Mouse (Mus musculus): ENCODE measurements around the gene Csnk1g2. TPM values are rescaled to one million over a fixed set of nuclear protein-coding genes. Genes with fewer than 3 reads are reported as not detected.
A peak's percentile ranks its signal among the peaks of the same experiment; 100 is the strongest.

Gene Csnk1g2
- polyA plus RNA-seq (2012; rRNA removed): 252 and 270 TPM in 2 replicates

DNA sequence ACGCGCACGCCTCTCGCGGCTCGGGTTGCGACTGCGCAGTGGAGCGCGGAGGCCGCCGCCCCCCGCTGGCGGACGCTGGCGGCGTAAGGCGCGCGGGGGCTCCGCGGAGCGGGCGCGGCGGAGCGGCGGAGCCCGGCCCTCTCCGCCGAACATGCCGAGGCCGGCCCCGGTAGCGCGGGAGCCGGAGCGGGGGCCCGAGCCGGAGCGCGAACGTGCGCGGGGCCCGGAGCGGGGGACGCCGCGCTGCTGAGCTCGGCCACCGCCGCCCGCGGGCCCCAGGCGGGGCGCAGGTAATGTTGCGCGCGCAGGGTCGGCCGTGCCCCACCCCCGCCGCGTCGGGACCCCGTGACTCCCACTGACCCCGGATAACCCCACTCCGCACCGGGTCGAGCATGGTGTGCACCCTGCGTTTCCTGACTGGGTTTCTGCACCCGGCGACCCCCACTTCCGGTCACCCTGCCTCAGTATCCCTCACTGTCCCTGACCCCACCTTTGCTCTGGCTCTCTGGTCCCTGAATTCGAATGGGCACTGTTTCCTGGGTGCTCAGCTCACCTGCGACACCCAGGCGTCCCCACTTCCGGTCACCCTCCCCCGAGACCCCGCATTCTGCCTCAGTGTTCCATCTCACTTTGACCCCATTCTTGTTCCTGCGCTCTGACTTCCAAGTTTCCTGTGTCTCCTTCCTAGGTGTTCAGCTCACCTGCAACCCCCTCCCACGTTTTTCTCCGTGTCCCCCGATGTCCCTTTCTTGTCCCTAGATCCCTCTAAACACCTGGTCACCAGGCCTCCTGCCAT, at the start of gene Csnk1g2:
Gene Csnk1g2 (plus strand): TSS at position 178 of the 796 bp plus-strand sequence.
- peak; percentile 44 to 45 for DNase-seq (ENCODE audit: extremely low spot score in 1 of 2, low spot score in 1 of 2)

DNA sequence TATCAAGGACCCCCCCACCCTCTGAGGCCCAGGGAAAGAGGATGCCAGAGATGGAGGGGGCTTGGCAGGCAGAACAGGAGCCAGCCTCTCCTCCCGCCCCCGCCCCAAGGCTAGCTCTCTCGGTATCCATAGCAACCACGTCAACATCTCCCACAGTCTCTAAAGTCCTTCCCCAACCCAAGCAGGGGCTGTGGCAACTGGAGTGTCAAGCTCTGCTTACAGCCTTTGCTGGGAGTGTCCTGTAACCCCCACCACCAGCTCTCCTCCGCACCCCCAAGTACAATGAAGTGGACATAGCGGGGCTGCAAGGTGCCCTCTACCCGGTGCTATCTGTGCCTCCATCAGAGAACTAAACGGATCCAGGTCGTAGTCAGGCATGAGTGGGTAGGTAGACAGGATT, 48.7 kb upstream of the Csnk1g2 start:
- peak in 1 of 2 experiments; percentile 77 for DNase-seq (ENCODE audit: extremely low spot score in 1 of 2, low spot score in 1 of 2)

DNA sequence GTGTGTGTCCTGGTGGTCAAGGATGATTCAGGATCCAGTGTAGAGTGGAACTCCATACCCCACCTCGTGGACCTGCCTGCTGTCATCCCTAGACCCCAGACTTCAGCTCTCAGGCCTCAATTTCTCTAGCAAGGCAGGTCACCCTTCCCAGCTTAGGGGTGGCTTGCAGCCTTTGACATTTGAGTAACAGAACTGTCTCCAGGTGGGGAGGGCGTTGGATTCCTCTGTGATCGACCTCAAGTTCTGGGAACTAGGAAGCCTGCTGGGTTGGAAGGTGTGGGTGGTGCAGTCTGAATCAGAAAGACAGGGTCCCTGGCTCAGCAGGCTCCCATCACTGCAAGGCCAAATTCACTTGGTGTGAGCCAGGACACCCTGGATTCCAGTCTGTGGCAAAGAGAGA, 47.7 kb upstream of the Csnk1g2 start:
- peak in 1 of 2 experiments; percentile 52 for DNase-seq (ENCODE audit: extremely low spot score in 1 of 2, low spot score in 1 of 2)

DNA sequence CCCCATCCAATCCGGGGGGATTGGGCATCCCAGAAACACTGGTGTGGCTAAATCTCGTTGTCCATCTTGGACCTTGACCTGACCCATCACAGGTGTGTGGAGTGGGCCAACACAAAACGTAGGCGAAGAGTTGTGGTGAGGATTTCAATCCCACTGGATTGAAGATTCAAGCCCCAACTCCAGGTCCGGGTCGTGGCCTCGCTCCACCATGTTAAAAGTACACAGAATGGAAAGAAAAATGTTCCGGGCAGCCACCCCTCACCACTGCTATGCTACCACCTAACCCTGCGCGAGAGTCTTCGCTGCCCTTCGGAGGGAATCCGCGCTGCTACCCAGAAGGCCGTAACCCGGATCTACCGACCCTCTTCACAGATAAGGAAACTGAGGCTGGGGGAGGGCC, 46.7 kb upstream of the Csnk1g2 start:
- no peak for DNase-seq (ENCODE audit: extremely low spot score in 1 of 2, low spot score in 1 of 2)

DNA sequence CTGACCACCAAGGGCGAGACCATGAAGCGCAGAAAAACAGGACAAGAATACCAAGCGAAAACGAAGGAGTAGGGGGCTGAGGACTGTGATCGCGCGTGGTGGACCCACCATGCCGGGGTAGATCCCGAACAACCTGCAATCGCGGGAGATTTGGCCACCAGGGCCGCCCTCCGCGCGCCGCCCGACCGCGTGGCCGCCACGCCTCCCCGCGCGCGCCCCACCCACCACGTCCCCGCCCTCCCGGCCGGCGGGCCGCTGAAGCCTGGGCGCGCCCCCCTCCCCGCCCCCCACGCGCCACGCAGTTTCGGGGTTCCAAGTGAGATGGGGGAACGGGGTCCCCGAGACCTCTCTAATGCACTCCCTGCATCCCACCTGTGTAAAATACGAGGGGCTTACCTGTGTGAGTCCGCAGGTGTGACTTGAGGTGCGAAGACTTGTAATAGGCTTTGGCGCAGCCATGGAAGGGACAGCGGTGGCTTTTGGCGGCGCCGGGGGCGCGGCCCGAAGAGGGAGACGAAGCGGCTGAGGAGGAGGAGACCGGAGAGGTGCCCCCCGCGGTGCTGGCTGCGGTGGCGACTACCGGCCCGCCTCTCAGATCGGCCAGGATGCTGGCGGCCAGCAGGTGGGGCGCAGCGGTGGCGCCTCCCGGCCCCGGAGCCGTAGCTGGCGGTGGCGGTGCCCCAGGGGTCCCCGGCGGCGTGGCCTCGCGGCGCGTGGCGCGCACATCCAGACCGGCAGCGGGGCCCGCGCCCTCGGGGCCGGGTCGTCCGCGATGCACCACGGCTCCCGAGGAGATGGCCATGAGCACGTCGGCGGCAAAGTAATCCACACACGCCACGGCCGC, 46.1 kb upstream of the Csnk1g2 start:
- DNase-seq (ENCODE audit: extremely low spot score in 1 of 2, low spot score in 1 of 2): peak in 1 of 2 experiments; percentile 49

DNA sequence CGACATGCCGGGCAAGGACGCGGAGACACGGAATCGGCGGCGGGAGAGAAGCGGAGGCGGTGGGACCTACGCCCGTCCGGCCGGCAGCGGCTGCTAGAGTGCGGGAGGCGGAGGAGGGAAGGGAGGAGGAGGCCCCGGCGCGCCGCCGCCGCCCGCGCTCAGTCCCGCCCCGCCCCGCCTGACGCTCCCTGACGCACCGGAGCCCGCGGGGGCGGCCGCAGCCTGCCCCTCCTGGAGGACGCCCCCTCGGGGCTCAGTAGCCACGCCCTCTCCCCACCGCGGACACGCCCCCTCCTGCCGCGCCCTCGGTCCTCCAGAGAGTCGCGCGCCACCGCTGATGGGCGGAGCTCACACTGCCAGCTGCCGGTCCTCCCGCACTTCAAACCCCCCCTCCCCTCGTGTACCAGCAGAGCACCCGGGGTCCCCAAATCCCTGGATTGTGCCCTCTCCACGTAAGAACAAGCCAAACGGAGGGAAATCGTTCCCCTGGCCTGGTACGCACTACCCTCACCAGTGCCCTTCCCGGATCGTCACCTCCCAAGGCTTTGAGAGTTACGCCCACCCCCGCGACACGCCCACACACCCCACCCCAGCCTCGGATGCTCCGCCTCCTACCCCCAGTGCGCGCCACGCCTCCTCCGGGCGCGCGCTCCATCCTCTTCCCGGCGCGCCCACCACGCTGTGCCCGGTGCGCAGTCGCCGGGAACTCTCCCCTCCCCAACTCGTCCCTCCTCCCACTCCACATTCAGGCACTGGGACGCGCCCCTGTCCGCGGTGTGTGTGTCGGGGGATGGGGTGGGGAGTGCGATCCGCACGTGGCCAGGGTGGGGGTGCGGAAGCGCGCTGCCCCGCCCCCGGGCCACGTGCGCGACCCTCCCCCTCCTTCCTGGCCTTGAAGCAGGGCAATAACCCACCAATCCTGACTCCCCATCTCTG, 45.2 kb upstream of the Csnk1g2 start, which contains the start of gene Klf16:
Gene Klf16 (minus strand): TSS at position 127 of the 936 bp plus-strand sequence.
- peak; percentile 90 to 94 for DNase-seq (ENCODE audit: extremely low spot score in 1 of 2, low spot score in 1 of 2)

DNA sequence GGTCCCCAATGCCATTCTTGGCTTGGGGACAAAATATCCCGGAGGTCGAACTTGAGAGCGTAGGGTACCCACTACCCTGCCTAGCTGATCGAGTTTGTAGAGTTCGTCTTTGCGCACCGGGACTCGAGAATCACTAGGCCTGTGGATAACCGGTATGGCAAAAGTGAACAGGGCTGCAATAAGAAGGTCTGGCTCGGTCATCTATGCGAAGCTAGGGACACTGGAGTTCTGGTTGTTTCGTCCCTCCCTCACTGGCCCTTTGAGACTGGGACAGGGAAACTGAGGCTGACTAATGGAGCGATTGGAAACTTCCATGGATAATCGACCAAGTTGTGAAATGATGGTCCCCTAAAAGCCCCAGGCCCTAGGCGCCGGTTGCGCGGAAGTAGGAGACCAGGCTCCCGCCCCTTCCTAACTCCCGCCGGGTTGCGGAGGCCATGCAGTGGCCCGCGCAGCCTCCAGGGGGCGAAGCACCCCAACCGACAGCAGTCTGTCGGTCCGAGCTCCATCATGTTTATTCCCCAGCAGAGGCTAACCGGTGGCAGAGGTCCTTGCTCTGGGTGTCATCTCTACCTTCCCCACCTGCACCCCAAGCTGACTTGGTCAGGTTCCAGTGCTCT, 44.4 kb upstream of the Csnk1g2 start:
- DNase-seq (ENCODE audit: extremely low spot score in 1 of 2, low spot score in 1 of 2): peak in 1 of 2 experiments; percentile 67

DNA sequence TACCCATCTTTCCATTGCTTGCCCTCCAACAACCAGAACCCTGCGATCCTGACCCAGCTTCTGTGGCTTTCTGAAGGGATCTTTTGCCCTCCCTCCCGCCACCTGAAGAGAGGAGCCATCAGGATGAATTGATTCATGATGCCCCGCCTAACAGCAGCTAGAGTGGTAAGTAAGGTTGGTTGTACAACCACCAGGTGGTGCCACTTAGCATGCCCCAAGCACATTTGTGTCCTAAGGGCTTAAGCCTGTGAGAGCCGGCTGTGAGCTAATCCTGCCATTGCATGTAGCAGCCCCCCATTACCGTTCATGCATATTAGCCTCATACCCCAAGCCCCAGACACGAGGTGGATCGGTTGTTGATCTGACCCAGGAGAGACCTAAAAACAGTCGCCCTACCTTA, 43.7 kb upstream of the Csnk1g2 start:
- DNase-seq (ENCODE audit: extremely low spot score in 1 of 2, low spot score in 1 of 2): peak in 1 of 2 experiments; percentile 64

DNA sequence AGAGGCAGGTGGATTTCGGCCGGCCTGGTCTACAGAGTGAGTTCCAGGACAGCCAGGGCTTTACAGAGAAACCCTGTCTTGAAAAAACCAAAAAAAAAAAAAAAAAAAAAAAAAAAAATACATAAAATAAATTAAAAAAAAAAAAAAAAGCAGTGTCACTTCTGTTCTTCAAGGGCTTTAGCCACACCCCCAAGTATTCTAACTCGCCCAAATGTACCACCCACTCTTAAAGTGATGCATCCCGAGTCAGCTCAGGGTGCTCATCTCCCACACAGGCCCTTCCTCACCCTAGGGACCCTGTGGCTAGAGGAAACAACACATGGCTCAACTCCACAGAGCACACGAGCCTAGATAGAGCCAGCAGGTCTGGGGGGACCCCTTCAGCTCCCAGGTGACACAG, 39.6 kb upstream of the Csnk1g2 start:
- no peak for DNase-seq (ENCODE audit: extremely low spot score in 1 of 2, low spot score in 1 of 2)

DNA sequence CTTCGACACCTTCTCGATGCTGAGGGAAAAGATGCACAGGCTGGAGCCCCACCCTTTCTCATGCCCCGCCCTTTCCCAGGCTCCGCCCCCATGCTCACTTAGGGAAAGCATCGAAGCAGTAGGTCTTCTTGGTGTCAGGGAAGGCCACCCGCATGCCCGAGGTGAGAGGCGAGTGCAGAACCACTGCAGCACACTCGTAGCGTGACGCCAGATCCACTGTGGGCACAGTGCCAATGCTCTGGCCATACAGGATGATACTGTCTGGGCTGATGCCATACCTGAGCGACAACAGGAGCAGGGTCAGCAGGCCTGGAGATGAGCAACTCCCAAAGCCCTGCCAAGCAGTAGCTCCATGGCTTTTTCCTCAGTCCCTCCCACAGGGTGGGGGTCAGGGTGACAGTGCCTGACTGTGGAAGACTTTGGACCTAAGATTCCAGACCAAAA, 38.6 kb upstream of the Csnk1g2 start:
- no peak for DNase-seq (ENCODE audit: extremely low spot score in 1 of 2, low spot score in 1 of 2)

DNA sequence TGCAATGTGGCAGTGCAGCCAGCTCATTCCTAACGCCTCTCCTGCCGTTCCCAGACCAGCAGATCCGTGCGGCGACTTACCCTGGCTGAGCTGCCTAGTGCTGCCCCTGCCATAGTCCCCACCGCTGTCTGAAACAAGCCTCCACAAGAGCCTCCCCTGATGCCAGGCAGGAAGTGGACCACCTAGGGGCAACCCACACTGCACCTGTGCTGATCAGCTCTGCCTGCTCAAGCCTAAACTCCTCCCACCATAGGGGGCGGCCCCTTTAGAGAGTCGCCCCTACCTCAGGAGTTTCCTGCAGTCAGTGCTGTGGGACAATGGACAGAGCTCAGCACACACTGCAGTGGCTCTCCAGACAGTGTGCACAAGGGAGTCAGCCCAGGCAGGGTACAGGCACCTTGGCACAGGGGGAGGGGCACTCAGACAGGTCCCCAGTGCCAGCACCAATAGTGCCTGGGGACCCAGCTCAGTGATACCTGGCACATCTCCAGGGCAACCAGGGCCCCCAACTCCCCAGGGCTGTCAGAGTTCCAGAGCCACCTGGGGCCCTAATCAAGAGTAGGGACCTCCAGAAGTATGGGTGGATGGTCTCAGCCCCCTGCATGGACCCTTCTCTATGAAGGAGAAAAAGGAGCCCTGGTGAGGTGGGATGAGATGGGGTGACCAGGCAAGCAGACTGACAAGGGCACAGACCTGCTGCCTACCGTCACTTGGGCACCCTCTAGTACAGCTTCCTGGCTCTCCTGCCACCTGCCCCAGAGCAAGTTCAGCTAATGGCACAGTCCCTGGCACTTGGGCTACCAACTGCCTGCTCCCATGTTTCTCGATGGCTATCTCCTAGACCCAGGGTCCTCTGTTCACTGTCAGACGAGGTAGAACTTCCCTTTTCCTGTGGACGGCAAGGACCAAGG, 37.7 kb upstream of the Csnk1g2 start:
- DNase-seq (ENCODE audit: extremely low spot score in 1 of 2, low spot score in 1 of 2): no peak

DNA sequence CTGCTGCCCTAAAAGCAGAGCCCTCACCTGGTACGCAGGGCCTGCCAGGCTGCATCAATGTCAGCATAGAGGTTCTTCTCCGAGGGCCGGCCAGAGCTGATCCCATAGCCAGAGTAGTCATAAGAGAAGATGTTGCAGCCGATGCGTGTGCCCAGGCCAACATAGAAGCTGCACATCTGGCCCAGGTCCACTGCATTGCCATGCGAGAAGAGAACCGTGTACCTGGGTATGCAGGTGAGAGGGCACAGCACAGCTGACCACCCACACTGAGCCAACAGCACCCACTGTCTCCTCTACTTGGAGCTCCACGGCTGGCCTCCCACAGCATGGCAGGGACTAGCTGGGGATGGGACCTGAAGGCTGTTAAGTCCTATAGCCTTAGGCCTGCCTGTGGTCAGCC, 37.1 kb upstream of the Csnk1g2 start:
- DNase-seq (ENCODE audit: extremely low spot score in 1 of 2, low spot score in 1 of 2): no peak

DNA sequence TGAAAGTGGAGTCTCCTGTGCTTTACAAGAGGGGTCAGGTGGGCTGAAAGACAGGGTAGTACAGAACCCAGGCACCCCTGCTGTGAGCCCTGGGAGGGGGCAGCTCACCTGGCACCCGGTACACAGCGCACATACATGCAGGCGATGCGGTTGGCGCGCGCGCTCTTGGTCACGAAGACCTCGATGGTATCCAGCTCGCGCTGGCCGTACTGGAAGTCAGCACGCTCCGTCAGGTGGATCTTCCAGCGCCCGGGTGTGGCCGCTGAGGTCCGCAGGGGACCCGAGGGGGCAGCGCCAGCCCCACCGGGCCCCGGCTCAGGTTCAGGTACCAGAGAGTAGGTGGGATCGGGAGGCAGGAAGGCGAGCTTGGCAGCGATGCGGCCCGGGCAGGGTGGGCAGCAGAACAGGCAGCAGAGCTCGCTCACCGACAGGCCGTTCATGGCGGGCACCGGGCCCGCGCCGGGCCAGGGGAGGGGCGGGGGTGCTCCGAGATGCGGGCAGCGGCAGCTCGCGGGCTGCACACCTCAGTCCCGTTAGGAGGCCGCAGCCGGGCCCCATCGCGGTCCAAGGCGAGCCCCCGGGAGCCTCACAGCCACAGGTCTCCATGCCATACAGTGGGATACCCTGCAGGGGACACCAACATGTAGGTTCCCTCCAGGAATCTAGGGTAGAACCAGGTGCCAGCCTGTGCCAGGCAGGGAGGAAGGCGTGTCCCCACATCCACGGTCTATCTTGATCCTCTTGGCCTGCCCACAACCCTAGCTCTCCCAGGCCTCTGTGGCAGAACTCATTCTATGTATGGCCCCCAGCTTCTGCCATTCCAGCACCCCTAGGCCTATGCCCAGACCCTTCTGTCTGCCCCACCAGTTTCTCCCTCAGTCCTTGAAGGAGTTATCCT, 36.0 kb upstream of the Csnk1g2 start:
- DNase-seq (ENCODE audit: extremely low spot score in 1 of 2, low spot score in 1 of 2): no peak

DNA sequence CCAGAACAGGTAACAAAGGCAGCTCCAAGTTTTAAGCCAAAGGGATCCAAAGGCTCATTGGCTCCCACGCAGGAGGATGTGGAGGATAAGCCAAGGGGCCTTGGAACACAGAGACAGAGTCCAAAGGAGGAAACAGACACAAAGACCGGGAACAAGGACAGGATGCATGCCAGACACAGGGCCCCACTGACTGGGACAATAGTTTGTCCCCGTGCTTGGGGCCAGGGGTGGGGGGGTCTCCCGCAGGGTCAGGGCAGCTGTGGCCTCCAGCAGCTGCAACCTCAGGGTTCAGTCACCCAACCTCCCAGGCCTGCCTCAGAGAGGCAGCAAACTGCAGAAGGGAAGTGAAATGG, 35.4 kb upstream of the Csnk1g2 start:
- DNase-seq (ENCODE audit: extremely low spot score in 1 of 2, low spot score in 1 of 2): no peak

DNA sequence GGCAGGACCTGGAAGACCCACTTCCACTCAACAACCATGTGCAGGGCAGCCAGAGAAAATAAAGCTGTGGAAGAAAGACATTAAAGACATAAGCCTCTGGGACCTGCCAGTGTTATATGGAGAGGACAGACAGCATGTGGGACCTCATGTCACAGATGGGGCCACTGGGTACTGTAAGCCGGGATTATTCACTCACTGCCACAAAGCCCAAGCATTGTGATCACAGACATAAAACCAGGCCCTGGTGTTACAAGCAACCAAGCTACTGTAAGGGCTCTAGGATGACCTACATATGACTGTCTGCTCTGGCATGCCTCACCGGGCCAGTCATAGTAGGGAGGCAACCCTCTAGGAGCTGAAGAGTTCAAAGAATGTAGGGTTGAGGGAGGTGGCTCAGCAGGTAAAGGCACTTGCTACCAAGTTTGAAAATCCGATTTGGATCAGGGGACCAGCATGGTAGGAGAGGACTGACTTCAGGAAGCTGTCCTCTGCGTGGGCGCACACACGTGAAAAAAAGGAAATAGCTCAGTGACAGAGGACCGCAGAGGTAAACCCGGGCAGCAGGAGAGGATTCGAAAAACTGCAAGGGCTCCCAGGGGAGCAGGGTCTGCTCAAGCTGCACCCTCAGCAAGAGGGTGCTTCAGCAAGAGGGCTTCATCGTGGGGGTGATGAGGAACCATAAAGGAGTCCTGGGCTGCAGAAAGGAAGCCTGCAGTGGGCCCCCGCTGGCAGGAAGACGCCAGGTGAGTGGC, 33.3 kb upstream of the Csnk1g2 start:
- no peak for DNase-seq (ENCODE audit: extremely low spot score in 1 of 2, low spot score in 1 of 2)

DNA sequence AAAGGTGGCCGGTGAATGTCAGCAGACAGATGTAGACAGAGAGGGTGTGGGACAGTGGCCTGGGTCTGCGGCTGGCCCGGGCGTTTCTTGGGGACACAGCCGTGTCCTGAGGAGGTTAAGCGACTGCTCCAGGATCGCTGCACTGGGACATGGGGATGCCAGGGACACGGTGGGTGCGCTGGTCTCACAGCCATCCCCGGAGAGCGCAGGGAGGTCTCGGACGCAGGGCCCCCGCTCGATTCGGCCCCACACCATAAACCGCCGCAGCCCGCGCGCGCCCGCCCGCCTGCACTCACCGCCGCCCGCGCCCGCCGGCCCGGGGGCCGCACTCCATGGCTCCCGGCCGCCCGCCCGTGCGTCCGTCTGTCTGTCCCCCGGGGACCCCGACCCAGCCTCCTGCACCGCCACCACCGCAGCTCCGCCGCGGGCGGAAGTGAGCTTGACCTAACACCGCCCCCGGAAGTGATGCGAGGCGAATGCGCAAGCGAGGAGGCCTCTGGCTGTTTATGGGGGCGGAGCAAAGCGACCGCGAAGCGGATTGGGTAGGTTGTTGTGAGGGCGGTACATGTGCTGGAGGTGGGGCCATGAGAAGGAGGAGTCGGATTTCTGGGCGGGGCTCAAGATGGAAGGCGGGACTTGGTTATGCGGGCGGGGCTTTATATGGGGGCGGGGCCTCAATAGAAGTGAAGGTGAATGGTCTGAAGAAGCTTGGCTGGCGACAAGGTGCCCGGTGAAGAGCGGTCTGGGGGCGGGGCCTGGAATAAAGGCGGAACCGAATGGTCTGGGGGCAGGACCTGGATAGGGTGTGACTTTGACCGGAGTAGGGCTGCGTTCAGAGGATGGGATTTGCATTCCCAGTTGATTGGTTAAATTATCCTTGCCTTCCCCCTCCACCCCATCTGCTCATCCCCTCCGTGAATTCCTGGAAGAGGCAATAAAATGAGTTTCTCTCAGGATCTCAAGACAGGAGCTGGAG, 32.5 kb upstream of the Csnk1g2 start, which contains the start of gene Abhd17a:
Gene Abhd17a (minus strand): TSS at position 463 of the 976 bp plus-strand sequence.
- peak; percentile 92 to 93 for DNase-seq (ENCODE audit: extremely low spot score in 1 of 2, low spot score in 1 of 2)

Data from frontal cortex, adult 2 months (tissue).